ENCODE assay signal across 26 mouse cellular contexts in genomic region chr4:32338451-32338850, GRCm38 (mm10).
DNase-seq lines count a peak whose midpoint lies in the region; ATAC-seq lines count a peak whose summit lies in the region.
"Had no signal": no experiment of that assay in that cellular context is flagged by ENCODE, and none has a peak within 500 bp of the region (broad histone marks: within the 10 kb centered on the region; RNA-seq: fewer than 3 reads in every experiment).

No protein-coding gene starts in this region.

- no peak for ATAC-seq in heart, embryonic 11.5 days (replicated peaks; ENCODE audit: insufficient number of reproducible peaks, low FRiP score, low TSS enrichment)
- ATAC-seq in heart, embryonic 16.5 days (replicated peaks; ENCODE audit: extremely low read depth, insufficient read depth, low FRiP score): no peak
- ATAC-seq in neural tube, embryonic 13.5 days (ENCODE audit: low read depth): 0 out of 2 replicates have a peak, but pooled peaks have one; percentile 11
- ATAC-seq in neural tube, embryonic 15.5 days (ENCODE audit: low FRiP score): no peak

- H3K4me3 ChIP-seq in heart, embryonic 11.5 days (ENCODE audit: low read depth, low read length): no peak overlapping the region
- no peak overlapping the region for H3K4me3 ChIP-seq in heart, embryonic 16.5 days (ENCODE audit: low read length)
- no peak overlapping the region for H3K4me3 ChIP-seq in neural tube, embryonic 13.5 days
- no peak overlapping the region for H3K4me3 ChIP-seq in neural tube, embryonic 15.5 days (replicated peaks)
- H3K4me3 ChIP-seq: embryonic facial prominence, embryonic 13.5 days; forebrain, embryonic 12.5 days; intestine, embryonic 15.5 days; limb, embryonic 10.5 days; limb, embryonic 15.5 days; liver, embryonic 13.5 days; midbrain, embryonic 12.5 days; myocyte; neural tube, embryonic 12.5 days had no signal

- intact Hi-C loops in heart, postnatal 10 days (cut with DNase I): loop anchor here (5.0 kb wide), 1 partner anchor 49 kb away; no protein-coding TSS in a partner anchor
- intact Hi-C loops in heart, postnatal 14 days (cut with DNase I): loop anchor here (5.0 kb wide), 2 partner anchors 39 to 91 kb away; no protein-coding TSS in a partner anchor

- H3K27me3 ChIP-seq in heart, embryonic 11.5 days (ENCODE audit: control insufficient read depth, insufficient read depth, low read length): no peaks in the 10 kb centered on the region
- H3K27me3 ChIP-seq in heart, embryonic 16.5 days (ENCODE audit: control insufficient read depth, insufficient read depth, low read length): no peaks in the 10 kb centered on the region
- H3K27me3 ChIP-seq in neural tube, embryonic 13.5 days: no peaks in the 10 kb centered on the region
- no peaks in the 10 kb centered on the region for H3K27me3 ChIP-seq in neural tube, embryonic 15.5 days (replicated peaks)
- H3K27me3 ChIP-seq: embryonic facial prominence, embryonic 13.5 days; forebrain, embryonic 12.5 days; intestine, embryonic 15.5 days; limb, embryonic 15.5 days; liver, embryonic 13.5 days; neural tube, embryonic 12.5 days had no signal

- no peak overlapping the region for H3K4me2 ChIP-seq in heart, embryonic 11.5 days
- H3K4me2 ChIP-seq in heart, embryonic 16.5 days (ENCODE audit: low read depth, low read length): no peak overlapping the region
- H3K4me2 ChIP-seq in neural tube, embryonic 13.5 days: no peak overlapping the region
- H3K4me2 ChIP-seq in neural tube, embryonic 15.5 days: no peak overlapping the region
- H3K4me2 ChIP-seq: embryonic facial prominence, embryonic 13.5 days; forebrain, embryonic 12.5 days; intestine, embryonic 15.5 days; limb, embryonic 15.5 days; midbrain, embryonic 12.5 days; neural tube, embryonic 12.5 days had no signal

- 49% methylated on average over 10 of the region's 10 CpGs for WGBS in heart, embryonic 11.5 days (ENCODE audit: insufficient replicate concordance)
- WGBS in heart, embryonic 16.5 days: 48% methylated on average over 10 of the region's 10 CpGs
- WGBS in neural tube, embryonic 13.5 days: 85% methylated on average over 10 of the region's 10 CpGs
- WGBS in neural tube, embryonic 15.5 days: 76% methylated on average over 10 of the region's 10 CpGs

- DNase-seq in heart, postnatal 10 days: no peak
- no peak for DNase-seq in heart, postnatal 14 days
- no peak for DNase-seq in cerebellum, adult 11 months
- DNase-seq: adrenal gland, postnatal 25 days; B cell, adult 2 months; cerebellum, adult 18-20 months; cerebellum, postnatal 10 days; gastrocnemius, postnatal 14 days; kidney, postnatal 14 days; layer of hippocampus, adult 9-11 months; liver, embryonic 13.5 days; lung, adult 18-20 months; lung, postnatal 36 days had no signal

- H3K36me3 ChIP-seq in heart, embryonic 11.5 days (ENCODE audit: control insufficient read depth, insufficient read depth, low read length): no peaks in the 10 kb centered on the region
- H3K36me3 ChIP-seq in heart, embryonic 16.5 days (ENCODE audit: control insufficient read depth, insufficient read depth): no peaks in the 10 kb centered on the region
- no peaks in the 10 kb centered on the region for H3K36me3 ChIP-seq in neural tube, embryonic 13.5 days
- H3K36me3 ChIP-seq in neural tube, embryonic 15.5 days: no peaks in the 10 kb centered on the region
- H3K36me3 ChIP-seq: embryonic facial prominence, embryonic 13.5 days; forebrain, embryonic 12.5 days; intestine, embryonic 15.5 days; limb, embryonic 15.5 days; liver, embryonic 13.5 days; midbrain, embryonic 12.5 days; neural tube, embryonic 12.5 days had no signal

- peaks cover 45% of the 10 kb centered on the region for H3K4me1 ChIP-seq in heart, embryonic 11.5 days (ENCODE audit: control insufficient read depth, insufficient read depth, low read length)
- peaks cover 38% of the 10 kb centered on the region for H3K4me1 ChIP-seq in heart, embryonic 16.5 days (ENCODE audit: control insufficient read depth, insufficient read depth, low read length)
- peaks cover 35% of the 10 kb centered on the region for H3K4me1 ChIP-seq in neural tube, embryonic 13.5 days (replicated peaks)
- peaks cover 25% of the 10 kb centered on the region for H3K4me1 ChIP-seq in neural tube, embryonic 15.5 days

- no peaks in the 10 kb centered on the region for H3K9me3 ChIP-seq in heart, embryonic 11.5 days (replicated peaks; ENCODE audit: control insufficient read depth, low read length)
- no peaks in the 10 kb centered on the region for H3K9me3 ChIP-seq in heart, embryonic 16.5 days (replicated peaks; ENCODE audit: control insufficient read depth, low read length)
- no peaks in the 10 kb centered on the region for H3K9me3 ChIP-seq in neural tube, embryonic 13.5 days
- H3K9me3 ChIP-seq in neural tube, embryonic 15.5 days (replicated peaks): no peaks in the 10 kb centered on the region
- H3K9me3 ChIP-seq: embryonic facial prominence, embryonic 13.5 days; forebrain, embryonic 12.5 days; intestine, embryonic 15.5 days; limb, embryonic 10.5 days; limb, embryonic 15.5 days; liver, embryonic 13.5 days; megakaryocyte, embryonic 14.5 days; midbrain, embryonic 12.5 days; neural tube, embryonic 12.5 days had no signal

- H3K9ac ChIP-seq in heart, embryonic 11.5 days (ENCODE audit: low read depth, low read length): no peak overlapping the region
- peak overlapping the region; percentile 16; the same call in 1 of the 2 replicates for H3K9ac ChIP-seq in heart, embryonic 16.5 days (ENCODE audit: low read length)
- no peak overlapping the region for H3K9ac ChIP-seq in neural tube, embryonic 13.5 days
- no peak overlapping the region for H3K9ac ChIP-seq in neural tube, embryonic 15.5 days (replicated peaks)
- H3K9ac ChIP-seq: embryonic facial prominence, embryonic 13.5 days; forebrain, embryonic 12.5 days; intestine, embryonic 15.5 days; limb, embryonic 15.5 days; liver, embryonic 13.5 days; midbrain, embryonic 12.5 days; neural tube, embryonic 12.5 days had no signal

- peak overlapping the region; percentile 50 for H3K27ac ChIP-seq in heart, embryonic 11.5 days (ENCODE audit: low read depth, low read length)
- peak overlapping the region; percentile 57 for H3K27ac ChIP-seq in heart, embryonic 16.5 days (ENCODE audit: low read length)
- no peak overlapping the region for H3K27ac ChIP-seq in neural tube, embryonic 13.5 days (replicated peaks)
- H3K27ac ChIP-seq in neural tube, embryonic 15.5 days (replicated peaks): no peak overlapping the region
- H3K27ac ChIP-seq: embryonic facial prominence, embryonic 13.5 days; intestine, embryonic 15.5 days; limb, embryonic 15.5 days; liver, embryonic 13.5 days; midbrain, embryonic 12.5 days; neural tube, embryonic 12.5 days had no signal

Comparison
In these comparisons a context has a peak if more than half of its experiments do, and no peak if none do; other contexts are left out.
1. H3K27ac ChIP-seq: peak in heart, embryonic 11.5 days (single experiment) and heart, embryonic 16.5 days (single experiment); none in neural tube, embryonic 13.5 days (single experiment) and neural tube, embryonic 15.5 days (single experiment).